Mouse (Mus musculus): ENCODE measurements around the gene Mrpl42. TPM values are rescaled to one million over a fixed set of nuclear protein-coding genes. Genes with fewer than 3 reads are reported as not detected.
A peak's percentile ranks its signal among the peaks of the same experiment; 100 is the strongest.
"Not testable (repeated sequence)": the region's sequence is repeated elsewhere in the genome, so short reads cannot be mapped to it uniquely, and the experiment has no call there.

Gene Mrpl42
- total RNA-seq (2017), result 39.1 to 48.3 TPM (median 43.7 TPM) in 3 replicates

GRCm38 (mm10) chr10:95501463-95502081 is at the start of gene Mrpl42:
TSS of gene Mrpl42 (minus strand) at chr10:95501940.
- ATAC-seq (replicated peaks; ENCODE audit: insufficient number of reproducible peaks, low FRiP score, low TSS enrichment, poor library complexity, severe bottlenecking), result peak; percentile 93

GRCm38 (mm10) chr10:95550506-95550905 is 48.8 kb upstream of the Mrpl42 start:
- ATAC-seq (replicated peaks; ENCODE audit: insufficient number of reproducible peaks, low FRiP score, low TSS enrichment, poor library complexity, severe bottlenecking), result no peak

DNA sequence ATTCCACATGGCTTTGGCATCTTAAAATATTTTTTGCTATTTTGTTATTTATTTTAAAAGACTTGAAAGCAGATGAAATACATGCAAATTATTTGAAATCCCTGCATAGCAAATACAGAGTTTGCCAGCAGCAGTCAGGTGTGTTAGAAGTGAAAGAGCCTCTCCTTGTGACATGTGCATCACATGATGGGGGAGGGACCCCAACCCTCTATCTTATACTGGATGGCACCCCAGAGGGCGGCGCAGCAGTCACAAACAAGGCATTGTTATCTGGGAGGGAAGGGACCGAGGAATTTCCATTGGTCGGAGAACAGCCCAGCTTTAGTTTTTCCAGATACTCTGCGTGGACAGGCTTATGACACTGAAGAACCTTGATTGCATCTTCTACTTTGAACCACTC is 47.3 kb upstream of the Mrpl42 start:
- ATAC-seq (replicated peaks; ENCODE audit: insufficient number of reproducible peaks, low FRiP score, low TSS enrichment, poor library complexity, severe bottlenecking), result not testable (repeated sequence)

- ATAC-seq (replicated peaks; ENCODE audit: insufficient number of reproducible peaks, low FRiP score, low TSS enrichment, poor library complexity, severe bottlenecking), result no peak
Observed at GRCm38 (mm10) chr10:95548154-95548826, 46.5 kb upstream of the Mrpl42 start.

DNA sequence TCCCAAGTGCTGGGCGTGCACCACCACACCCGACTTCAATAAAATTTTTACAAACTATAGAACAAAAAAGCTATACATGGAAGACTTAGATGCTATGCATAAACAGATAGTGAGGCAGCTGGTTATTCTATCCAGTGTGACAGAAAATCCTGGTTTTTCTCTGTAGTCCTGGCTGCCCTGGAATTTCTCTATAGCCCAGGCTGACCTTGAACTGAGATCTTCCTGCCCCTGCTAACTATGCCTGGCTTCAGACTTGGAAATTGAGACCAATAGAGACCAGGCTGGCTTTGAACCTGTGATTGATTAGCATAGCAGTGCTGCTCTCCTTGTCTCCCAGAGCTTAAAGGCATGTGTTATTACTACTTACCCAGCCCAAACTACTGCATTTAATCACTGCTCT is 44.4 kb upstream of the Mrpl42 start:
- ATAC-seq (replicated peaks; ENCODE audit: insufficient number of reproducible peaks, low FRiP score, low TSS enrichment, poor library complexity, severe bottlenecking), result no peak

DNA sequence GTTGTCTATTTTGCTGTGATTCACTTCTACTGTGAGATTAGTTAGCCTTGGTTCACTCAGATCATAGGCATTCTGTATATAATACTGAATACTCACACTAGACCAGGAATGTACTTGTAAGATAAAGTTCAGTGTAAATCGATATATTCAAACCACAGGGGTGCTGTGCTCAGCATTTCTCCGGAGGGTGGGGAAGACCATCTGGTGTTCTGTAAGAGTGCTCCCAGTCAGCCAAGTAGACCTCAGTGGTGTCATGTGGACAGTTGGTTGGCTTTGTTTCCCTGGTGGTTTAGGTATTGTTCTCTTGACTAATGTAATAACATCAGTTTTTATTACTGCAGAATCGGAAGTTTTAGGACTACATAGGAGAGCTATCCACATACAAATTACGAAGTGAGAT is 43.3 kb upstream of the Mrpl42 start:
- ATAC-seq (replicated peaks; ENCODE audit: insufficient number of reproducible peaks, low FRiP score, low TSS enrichment, poor library complexity, severe bottlenecking), result no peak

- no peak for ATAC-seq (replicated peaks; ENCODE audit: insufficient number of reproducible peaks, low FRiP score, low TSS enrichment, poor library complexity, severe bottlenecking)
Observed at GRCm38 (mm10) chr10:95544651-95545050, 42.9 kb upstream of the Mrpl42 start.

- ATAC-seq (replicated peaks; ENCODE audit: insufficient number of reproducible peaks, low FRiP score, low TSS enrichment, poor library complexity, severe bottlenecking), result no peak
Observed at GRCm38 (mm10) chr10:95544004-95544403, 42.3 kb upstream of the Mrpl42 start.

DNA sequence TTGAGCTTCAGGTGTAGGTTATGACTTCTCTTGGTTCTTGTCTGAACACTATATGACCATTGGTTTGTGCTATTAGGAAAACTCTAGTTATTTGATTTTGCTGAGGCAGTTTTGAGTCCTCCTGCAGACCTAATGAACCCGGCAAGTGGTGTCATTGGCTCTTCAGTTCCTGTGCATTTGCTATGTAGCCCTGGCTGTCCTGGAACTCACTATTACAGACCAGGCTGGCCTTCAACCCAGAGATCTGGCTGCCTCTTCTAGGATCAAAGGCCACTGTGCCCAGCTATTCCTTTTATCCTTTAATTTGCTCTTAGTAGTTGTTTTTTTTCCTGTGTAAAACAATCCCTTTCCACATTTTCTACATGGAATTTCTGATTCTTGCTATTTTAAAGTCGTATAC is 41.6 kb upstream of the Mrpl42 start:
- no peak for ATAC-seq (replicated peaks; ENCODE audit: insufficient number of reproducible peaks, low FRiP score, low TSS enrichment, poor library complexity, severe bottlenecking)

DNA sequence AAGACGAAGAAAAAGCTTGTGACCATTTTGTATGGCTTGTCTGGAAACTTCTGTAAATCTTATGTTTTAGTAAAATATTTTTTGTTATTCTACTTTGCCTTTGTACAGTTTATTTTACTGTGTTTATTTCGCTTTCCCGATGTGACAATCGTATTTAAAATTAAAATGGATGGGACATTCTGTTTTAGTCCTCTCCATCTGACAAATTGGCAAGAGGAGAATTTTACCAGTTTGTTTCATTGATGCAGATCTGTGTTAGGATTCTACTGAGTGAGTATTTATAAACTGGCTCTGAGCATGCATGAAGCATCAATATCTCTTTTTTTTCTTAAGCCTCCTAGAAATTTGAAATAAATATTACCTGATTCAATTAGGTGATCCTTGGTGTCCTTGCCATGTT is 41.2 kb upstream of the Mrpl42 start:
- no peak for ATAC-seq (replicated peaks; ENCODE audit: insufficient number of reproducible peaks, low FRiP score, low TSS enrichment, poor library complexity, severe bottlenecking)

DNA sequence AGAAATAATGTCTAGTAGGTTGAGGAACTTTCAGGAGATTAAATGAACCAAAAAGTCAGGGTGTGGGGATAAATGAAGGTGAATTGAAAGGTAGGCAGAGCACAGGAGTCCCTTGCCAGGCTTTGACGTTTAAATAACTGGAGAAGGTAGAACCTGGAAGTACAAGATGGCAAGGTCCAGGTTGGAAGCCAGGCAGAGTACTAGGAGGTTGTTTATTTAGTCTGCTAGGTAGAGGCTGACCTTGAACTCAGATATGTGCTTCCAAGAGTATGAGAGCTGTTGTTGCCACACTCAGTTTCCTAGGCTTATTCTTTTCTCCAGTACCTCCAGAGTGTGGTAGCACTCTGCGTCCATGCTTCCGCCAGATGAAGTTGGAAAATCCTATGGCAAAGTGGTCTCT is 38.1 kb upstream of the Mrpl42 start:
- no peak for ATAC-seq (replicated peaks; ENCODE audit: insufficient number of reproducible peaks, low FRiP score, low TSS enrichment, poor library complexity, severe bottlenecking)

DNA sequence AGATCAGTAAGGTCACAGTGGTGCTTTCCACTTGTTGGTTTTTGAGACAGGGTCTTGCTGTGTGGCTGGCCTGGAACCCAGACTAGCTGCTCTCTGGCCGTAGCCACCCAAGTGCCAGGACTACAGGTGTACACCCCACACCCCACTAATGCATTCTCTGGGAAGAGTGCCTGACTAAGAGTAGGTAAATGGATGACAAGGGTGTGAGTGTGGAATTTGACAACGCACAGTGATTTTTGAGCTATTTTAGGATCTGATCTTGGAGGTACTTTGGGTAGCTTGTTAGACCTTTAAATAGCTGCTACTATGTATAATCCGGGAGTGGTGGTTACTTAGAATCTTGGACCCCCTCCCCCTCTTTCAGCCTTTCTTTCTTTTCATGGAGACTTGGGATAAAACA is 37.5 kb upstream of the Mrpl42 start:
- no peak for ATAC-seq (replicated peaks; ENCODE audit: insufficient number of reproducible peaks, low FRiP score, low TSS enrichment, poor library complexity, severe bottlenecking)

DNA sequence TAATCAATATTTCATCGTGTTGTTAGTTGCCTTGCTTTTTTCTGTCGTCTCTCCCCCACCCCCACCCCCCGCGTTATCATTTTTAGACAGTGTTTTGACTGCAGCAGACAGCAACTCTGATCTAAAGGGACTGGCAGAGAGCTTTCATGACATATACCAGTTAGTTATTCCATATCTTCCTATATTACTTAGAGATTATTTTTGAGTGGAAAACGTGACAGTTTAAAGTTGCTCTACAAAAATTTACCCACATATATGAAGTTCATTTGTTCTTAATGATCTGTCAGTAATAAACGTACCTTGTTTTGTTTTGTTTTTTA is 34.4 kb upstream of the Mrpl42 start:
- no peak for ATAC-seq (replicated peaks; ENCODE audit: insufficient number of reproducible peaks, low FRiP score, low TSS enrichment, poor library complexity, severe bottlenecking)

DNA sequence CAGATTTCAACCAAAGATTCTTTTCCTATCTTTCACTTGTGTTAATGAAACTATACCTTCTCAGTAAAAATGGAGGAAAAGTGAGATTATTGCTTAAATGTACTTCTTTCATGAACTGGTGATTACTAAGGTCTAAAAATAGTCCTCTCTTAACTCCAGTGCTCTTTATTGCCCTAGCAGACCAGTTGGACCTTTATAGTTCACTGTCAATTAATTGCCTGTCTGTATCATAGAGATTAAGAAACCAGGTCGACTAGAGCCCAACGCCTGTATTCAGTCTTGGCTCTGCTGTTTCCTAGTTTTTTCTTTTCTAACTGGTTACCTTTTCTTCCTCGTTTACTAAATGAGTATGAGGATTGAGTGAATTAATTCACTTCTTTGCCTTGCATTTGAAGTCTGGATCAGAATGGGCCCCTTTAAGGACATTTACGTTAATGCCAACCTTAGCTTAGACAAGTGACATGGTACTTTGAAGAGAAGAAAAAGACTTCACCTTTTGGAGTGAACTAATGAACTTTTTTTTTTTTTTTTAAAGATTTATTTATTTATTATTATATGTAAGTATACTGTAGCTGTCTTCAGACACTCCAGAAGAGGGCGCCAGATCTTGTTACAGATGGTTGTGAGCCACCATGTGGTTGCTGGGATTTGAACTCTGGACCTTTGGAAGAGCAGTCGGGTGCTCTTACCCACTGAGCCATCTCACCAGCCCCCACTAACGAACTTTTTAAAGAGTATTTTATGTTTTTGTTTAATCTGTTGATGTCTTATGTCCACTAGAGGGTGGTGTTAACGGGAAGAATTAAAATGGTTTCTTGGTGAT is 33.9 kb upstream of the Mrpl42 start:
- ATAC-seq (replicated peaks; ENCODE audit: insufficient number of reproducible peaks, low FRiP score, low TSS enrichment, poor library complexity, severe bottlenecking), result no peak

- ATAC-seq (replicated peaks; ENCODE audit: insufficient number of reproducible peaks, low FRiP score, low TSS enrichment, poor library complexity, severe bottlenecking), result no peak
Observed at GRCm38 (mm10) chr10:95533382-95533781, 31.6 kb upstream of the Mrpl42 start.

- no peak for ATAC-seq (replicated peaks; ENCODE audit: insufficient number of reproducible peaks, low FRiP score, low TSS enrichment, poor library complexity, severe bottlenecking)
Observed at GRCm38 (mm10) chr10:95532916-95533315, 31.2 kb upstream of the Mrpl42 start.

- peak; percentile 58 for ATAC-seq (replicated peaks; ENCODE audit: insufficient number of reproducible peaks, low FRiP score, low TSS enrichment, poor library complexity, severe bottlenecking)
Observed at GRCm38 (mm10) chr10:95530551-95531121, 28.9 kb upstream of the Mrpl42 start.

GRCm38 (mm10) chr10:95526495-95527122 is 24.9 kb upstream of the Mrpl42 start:
- ATAC-seq (replicated peaks; ENCODE audit: insufficient number of reproducible peaks, low FRiP score, low TSS enrichment, poor library complexity, severe bottlenecking), result no peak

- ATAC-seq (replicated peaks; ENCODE audit: insufficient number of reproducible peaks, low FRiP score, low TSS enrichment, poor library complexity, severe bottlenecking), result no peak
Observed at GRCm38 (mm10) chr10:95525871-95526270, 24.1 kb upstream of the Mrpl42 start.
